Mouse (Mus musculus): ENCODE data around the gene Tet3. TPM values are rescaled to one million over a fixed set of nuclear protein-coding genes. Genes with fewer than 3 reads are reported as not detected.
A peak's percentile ranks its signal among the peaks of the same experiment; 100 is the strongest.

Gene Tet3
- total RNA-seq (2015) (36.1 and 36.2 TPM in 2 replicates), total RNA-seq (2017) (15.8 and 23.1 TPM in 2 replicates)

GRCm38 (mm10) chr6:83459034-83459644 is at the start of gene Tet3:
Tet3 (minus strand) TSS chr6:83459084.
- no peak for ATAC-seq (ENCODE audit: poor library complexity, severe bottlenecking)

DNA sequence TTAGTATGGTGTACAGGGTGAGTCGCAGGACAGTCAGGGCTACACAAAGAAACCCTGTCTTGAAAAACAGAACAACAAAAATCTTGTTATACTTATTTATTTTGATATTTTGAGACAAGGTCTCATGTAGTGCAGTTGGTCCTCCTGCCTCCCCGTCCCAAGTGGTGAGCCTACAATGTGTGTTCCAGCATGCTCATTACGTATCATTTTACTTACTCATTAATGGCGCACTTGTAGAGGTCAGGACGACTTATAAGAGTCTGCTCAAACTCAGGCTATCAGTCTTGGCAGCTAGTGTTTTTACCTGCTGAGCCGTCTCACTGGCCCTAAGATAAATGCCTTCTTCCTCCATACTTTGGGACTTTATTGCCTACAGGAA is 48.3 kb upstream of the Tet3 start:
- no peak for ATAC-seq (ENCODE audit: poor library complexity, severe bottlenecking)

- ATAC-seq (ENCODE audit: poor library complexity, severe bottlenecking), result peak; percentile 95
Measured at GRCm38 (mm10) chr6:83506258-83507167, 47.6 kb upstream of the Tet3 start, which contains the start of gene Dguok. Dguok (minus strand) TSS chr6:83506969.

- ATAC-seq (ENCODE audit: poor library complexity, severe bottlenecking), result no peak
Measured at GRCm38 (mm10) chr6:83505554-83505953, 46.7 kb upstream of the Tet3 start.

- ATAC-seq (ENCODE audit: poor library complexity, severe bottlenecking), result no peak
Measured at GRCm38 (mm10) chr6:83503361-83503760, 44.5 kb upstream of the Tet3 start.

GRCm38 (mm10) chr6:83502656-83503055 is 43.8 kb upstream of the Tet3 start:
- peak; percentile 26 for ATAC-seq (ENCODE audit: poor library complexity, severe bottlenecking)

DNA sequence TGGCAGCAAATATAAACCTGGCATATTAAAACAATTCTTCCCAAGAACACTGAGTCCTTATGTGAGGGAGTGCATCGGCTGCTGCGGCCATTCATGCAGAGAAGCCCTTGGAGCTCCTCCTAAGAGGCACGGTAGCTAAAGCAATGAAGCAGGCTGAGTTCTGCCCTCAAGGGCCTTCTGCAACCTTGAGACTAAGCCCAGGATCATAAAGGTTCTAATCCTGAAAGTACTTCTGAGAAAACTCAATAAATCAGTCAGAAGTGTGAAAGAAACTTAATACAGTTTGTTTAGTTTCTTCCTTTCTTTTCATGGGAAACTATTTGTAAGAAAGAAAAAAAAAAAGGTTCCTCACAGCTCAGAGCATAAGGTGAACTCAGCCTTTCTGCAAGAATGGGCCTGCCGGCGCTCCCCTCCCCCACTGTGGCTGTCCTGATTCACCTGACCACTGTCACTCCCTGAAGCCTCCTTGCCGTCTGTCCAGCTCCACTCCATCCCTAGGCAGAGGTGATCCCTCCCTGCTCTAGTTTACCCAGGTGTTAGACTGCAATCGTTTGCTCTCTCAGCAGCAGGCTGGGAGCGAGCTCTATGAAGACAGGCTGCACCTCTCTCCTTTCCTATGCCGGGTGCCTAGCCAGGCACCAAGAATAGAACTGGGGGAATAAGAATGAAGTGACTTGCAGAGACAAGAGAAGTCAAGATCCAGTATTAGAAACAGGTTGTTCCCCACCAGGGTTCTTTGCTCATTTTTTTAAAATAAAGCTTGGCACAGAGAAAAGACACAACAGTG is 42.8 kb upstream of the Tet3 start:
- no peak for ATAC-seq (ENCODE audit: poor library complexity, severe bottlenecking)

DNA sequence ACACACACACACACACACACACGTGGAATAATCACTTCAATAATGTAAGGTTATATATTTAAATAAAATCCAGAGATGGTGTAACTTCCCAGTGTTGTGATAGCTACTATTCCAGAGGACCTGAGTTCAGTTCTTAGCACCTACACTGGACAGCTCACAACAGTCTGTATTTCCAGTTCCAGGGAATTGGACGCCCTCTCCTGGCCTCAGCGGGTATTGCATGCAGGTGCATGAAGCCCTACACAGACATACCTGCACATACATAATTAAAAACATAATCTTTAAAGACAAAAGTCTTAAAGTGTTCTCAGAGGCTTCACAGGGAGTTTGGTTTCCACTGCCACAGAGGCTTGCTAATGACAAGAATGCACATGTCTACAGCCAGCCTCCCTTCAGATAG is 41.6 kb upstream of the Tet3 start:
- no peak for ATAC-seq (ENCODE audit: poor library complexity, severe bottlenecking)

- no peak for ATAC-seq (ENCODE audit: poor library complexity, severe bottlenecking)
Measured at GRCm38 (mm10) chr6:83499078-83499477, 40.2 kb upstream of the Tet3 start.

DNA sequence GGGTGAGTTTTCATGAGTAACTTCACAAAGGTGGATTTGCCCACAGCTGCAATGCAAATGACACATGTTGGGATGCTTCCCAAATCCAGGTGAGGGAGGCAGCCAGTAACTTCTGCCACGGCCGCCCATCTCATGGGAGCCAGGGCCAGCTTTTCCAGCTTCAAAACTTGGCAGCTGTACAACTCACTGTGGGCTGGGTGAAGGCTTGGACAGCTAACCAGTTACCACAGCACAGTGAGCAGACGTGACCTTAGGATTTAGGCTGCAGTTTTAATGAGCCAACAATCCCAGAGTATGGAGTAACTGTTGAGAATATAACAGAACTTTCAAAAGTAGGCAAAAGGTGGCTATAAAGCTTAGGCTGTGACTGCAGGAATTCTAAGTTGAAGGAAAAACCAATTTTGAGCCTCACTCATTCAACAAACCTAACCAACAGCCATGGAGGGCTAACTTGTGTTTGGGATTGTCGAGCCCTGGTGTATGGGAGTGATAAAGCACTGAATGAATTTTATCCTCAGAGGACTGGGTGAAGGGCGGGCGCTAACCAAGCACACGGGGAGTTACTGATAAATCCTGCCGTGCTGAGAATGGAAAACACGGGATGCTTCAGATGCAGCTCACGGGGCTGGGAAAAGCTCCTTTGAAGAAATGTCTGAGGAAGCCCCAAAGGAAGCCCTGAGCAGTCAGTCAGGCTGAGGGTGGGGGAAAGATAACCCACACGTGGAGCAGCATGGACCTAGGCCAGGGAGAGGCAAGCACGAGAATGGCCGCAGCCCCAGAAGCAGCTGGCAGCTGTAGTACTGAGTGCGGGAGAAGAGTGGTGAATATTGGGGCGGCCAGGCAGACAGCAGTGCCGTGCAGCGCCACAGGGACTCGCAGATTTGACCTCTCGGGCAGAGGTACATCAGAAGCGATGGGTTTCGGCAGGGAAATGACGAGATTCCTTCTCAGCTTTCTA is 38.1 kb upstream of the Tet3 start:
- ATAC-seq (ENCODE audit: poor library complexity, severe bottlenecking), result no peak

GRCm38 (mm10) chr6:83496009-83496752 is 37.3 kb upstream of the Tet3 start:
- ATAC-seq (ENCODE audit: poor library complexity, severe bottlenecking), result no peak

DNA sequence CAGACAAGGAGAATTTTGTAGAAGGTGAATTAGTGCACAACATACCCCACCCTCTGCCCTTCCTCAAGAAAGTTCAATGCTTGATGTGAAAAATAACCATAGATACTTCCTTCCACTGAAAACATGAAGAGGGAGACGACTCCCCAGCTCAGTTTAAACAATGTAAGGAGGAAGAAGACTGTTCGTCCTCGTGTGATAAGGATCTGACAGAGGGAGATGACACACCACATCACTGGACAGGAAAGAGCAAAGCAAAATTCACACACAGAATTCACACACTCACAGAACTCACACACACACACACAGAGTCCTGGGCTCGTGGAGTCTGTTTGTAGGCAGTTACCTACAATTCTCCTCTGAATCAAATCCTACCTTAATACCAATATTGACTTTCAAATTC is 31.7 kb upstream of the Tet3 start:
- ATAC-seq (ENCODE audit: poor library complexity, severe bottlenecking), result no peak

DNA sequence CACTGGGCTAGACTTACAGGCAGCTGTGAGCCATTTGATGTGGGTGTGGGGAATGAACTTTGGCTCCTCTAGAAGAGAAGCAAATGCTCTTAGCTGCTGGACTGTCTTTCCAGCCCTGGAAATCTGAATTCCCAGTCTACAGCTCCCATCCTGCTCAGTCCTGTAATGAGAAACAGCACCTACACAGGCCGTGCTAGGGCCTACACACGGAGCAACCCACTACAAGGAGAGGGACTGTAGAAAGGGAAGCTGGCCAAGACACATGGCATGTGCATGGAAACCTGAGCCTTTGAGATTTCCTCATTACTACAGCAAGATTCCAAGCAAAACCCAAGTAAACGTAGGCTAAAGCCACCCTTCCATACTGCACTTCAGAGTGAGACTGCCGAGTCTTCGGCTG is 29.3 kb upstream of the Tet3 start:
- ATAC-seq (ENCODE audit: poor library complexity, severe bottlenecking), result no peak

DNA sequence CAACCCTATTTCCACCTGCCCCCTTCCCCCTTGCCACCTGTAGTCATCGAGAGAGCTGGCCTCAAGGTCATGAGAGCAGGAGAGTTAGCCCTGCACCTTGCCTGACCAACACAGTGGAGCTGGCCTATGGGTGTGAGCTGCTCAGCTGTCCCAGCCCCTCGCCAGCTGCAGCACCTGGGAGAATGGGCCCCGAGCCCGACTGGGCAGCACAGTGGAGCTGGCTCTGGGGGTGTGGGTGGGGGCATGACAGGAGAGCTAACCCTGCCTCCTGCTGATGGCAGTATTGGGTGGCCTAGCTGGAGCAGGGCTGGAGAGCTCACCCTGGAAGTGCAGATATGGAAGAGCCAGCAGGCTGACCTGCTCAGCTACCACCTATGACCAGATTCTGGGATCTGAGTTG is 28.4 kb upstream of the Tet3 start:
- ATAC-seq (ENCODE audit: poor library complexity, severe bottlenecking), result no peak

DNA sequence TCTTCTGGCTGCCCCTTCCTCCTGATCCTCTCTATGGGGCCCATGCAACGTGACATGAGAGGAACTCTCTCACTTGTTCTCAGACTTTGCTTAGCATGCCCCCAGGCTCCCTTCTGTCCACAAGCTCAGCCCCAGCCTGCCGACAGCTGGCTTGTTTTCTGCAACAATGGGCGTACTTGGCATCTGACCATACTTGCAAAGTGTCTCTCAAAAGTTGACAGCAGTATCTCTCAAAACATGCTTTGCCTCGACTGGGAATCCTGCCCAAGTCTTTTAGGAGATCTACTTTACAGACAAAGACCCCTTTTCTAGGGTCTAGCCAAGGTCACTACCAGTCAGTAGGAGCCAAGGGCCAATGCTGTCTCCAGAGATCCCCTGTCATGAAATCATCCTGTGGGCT is 27.0 kb upstream of the Tet3 start:
- no peak for ATAC-seq (ENCODE audit: poor library complexity, severe bottlenecking)

GRCm38 (mm10) chr6:83483776-83484175 is 24.9 kb upstream of the Tet3 start:
- no peak for ATAC-seq (ENCODE audit: poor library complexity, severe bottlenecking)

GRCm38 (mm10) chr6:83482418-83483085 is 23.7 kb upstream of the Tet3 start:
- ATAC-seq (ENCODE audit: poor library complexity, severe bottlenecking), result peak; percentile 92

- no peak for ATAC-seq (ENCODE audit: poor library complexity, severe bottlenecking)
Measured at GRCm38 (mm10) chr6:83480019-83480655, 21.3 kb upstream of the Tet3 start.

GRCm38 (mm10) chr6:83479193-83479592 is 20.3 kb upstream of the Tet3 start:
- no peak for ATAC-seq (ENCODE audit: poor library complexity, severe bottlenecking)

Measured in megakaryocyte, adult 5-6 weeks (primary cell).